Mouse (Mus musculus) liver, postnatal 0 days (tissue): ENCODE results near the gene Prox2.

Source experiments
- CTCF ChIP-seq: sonication (generic); IDR thresholded peaks from 2 replicates; pipeline ENCODE4 v1.5.1; 2016; ENCODE audit warnings: antibody characterized with exemption, low read depth
- EP300 ChIP-seq: IDR thresholded peaks from 2 replicates; pipeline ENCODE4 v1.6.1; 2016; ENCODE audit warnings: antibody characterized with exemption, low read depth, mild to moderate bottlenecking

- TF ChIP-seq CTCF (peak; percentile 79), EP300 (no peak)
Observed at GRCm38 (mm10) chr12:85092214-85092613, 18.3 kb downstream of the Prox2 start.
